In genomic region chr1:53850891-53851290, GRCm38 (mm10) we compare ENCODE assay signal across 10 mouse cellular contexts.
DNase-seq lines count a peak whose midpoint lies in the region; ATAC-seq and TF ChIP-seq lines count a peak whose summit lies in the region.
"Had no signal": no experiment of that assay in that cellular context is flagged by ENCODE, and none has a peak within 500 bp of the region (broad histone marks: within the 10 kb centered on the region; RNA-seq: fewer than 3 reads in every experiment).

No protein-coding gene starts in this region.

- H3K9me3 ChIP-seq in kidney, embryonic 14.5 days (ENCODE audit: control insufficient read depth, low read length), result no peaks in the 10 kb centered on the region
- H3K9me3 ChIP-seq in heart, postnatal 0 days (replicated peaks; ENCODE audit: control insufficient read depth, low read length), result no peaks in the 10 kb centered on the region
- no peaks in the 10 kb centered on the region for H3K9me3 ChIP-seq in hindbrain, embryonic 11.5 days (ENCODE audit: control insufficient read depth, low read length)
- no peaks in the 10 kb centered on the region for H3K9me3 ChIP-seq in midbrain, postnatal 0 days (ENCODE audit: low read length)
- H3K9me3 ChIP-seq: forebrain, embryonic 10.5 days; lung, embryonic 15.5 days had no signal

- H3K36me3 ChIP-seq in kidney, embryonic 14.5 days (ENCODE audit: control insufficient read depth, insufficient read depth, low read length), result no peaks in the 10 kb centered on the region
- H3K36me3 ChIP-seq in heart, postnatal 0 days (replicated peaks; ENCODE audit: control insufficient read depth, insufficient read depth, low read length), result no peaks in the 10 kb centered on the region
- H3K36me3 ChIP-seq in hindbrain, embryonic 11.5 days (ENCODE audit: control insufficient read depth, insufficient read depth, low read length), result no peaks in the 10 kb centered on the region
- H3K36me3 ChIP-seq in midbrain, postnatal 0 days (ENCODE audit: insufficient read depth, low read length), result peaks cover 4% of the 10 kb centered on the region; the same call in 1 of the 2 replicates
- H3K36me3 ChIP-seq: forebrain, embryonic 10.5 days; lung, embryonic 15.5 days had no signal

- H3K27ac ChIP-seq in kidney, embryonic 14.5 days (ENCODE audit: low read depth, low read length), result no peak overlapping the region
- H3K27ac ChIP-seq in heart, postnatal 0 days (ENCODE audit: low read depth), result peak overlapping the region; percentile 58
- H3K27ac ChIP-seq in hindbrain, embryonic 11.5 days (ENCODE audit: low read depth, low read length), result no peak overlapping the region
- no peak overlapping the region for H3K27ac ChIP-seq in midbrain, postnatal 0 days (ENCODE audit: low read depth, low read length)
- H3K27ac ChIP-seq: forebrain, embryonic 10.5 days; lung, embryonic 15.5 days had no signal

- no peaks in the 10 kb centered on the region for H3K27me3 ChIP-seq in kidney, embryonic 14.5 days (ENCODE audit: control insufficient read depth, insufficient read depth, low read length)
- no peaks in the 10 kb centered on the region for H3K27me3 ChIP-seq in heart, postnatal 0 days (ENCODE audit: control insufficient read depth, insufficient read depth, low read length)
- H3K27me3 ChIP-seq in hindbrain, embryonic 11.5 days (ENCODE audit: control insufficient read depth, insufficient read depth, low read length), result no peaks in the 10 kb centered on the region
- no peaks in the 10 kb centered on the region for H3K27me3 ChIP-seq in midbrain, postnatal 0 days (ENCODE audit: insufficient read depth, low read length)
- H3K27me3 ChIP-seq: lung, embryonic 15.5 days had no signal

- H3K4me2 ChIP-seq in kidney, embryonic 14.5 days (replicated peaks; ENCODE audit: low read depth, low read length), result no peak overlapping the region
- no peak overlapping the region for H3K4me2 ChIP-seq in heart, postnatal 0 days (ENCODE audit: low read depth, low read length)
- no peak overlapping the region for H3K4me2 ChIP-seq in hindbrain, embryonic 11.5 days (replicated peaks; ENCODE audit: low read depth, low read length)
- H3K4me2 ChIP-seq in midbrain, postnatal 0 days (ENCODE audit: low read depth, low read length, poor library complexity, severe bottlenecking), result no peak overlapping the region
- H3K4me2 ChIP-seq: lung, embryonic 15.5 days had no signal

- peak; percentile 12 for DNase-seq in kidney, postnatal 14 days
- DNase-seq in heart, postnatal 0 days (ENCODE audit: low spot score), result no peak
- peak; percentile 80 for DNase-seq in lung, postnatal 36 days
- DNase-seq in thymus, postnatal 0 days (ENCODE audit: low spot score), result peak; percentile 53
- no peak for DNase-seq in cerebellum, adult 9-11 months
- no peak for DNase-seq in hindbrain, embryonic 11.5 days (ENCODE audit: low spot score)
- no peak for DNase-seq in midbrain, postnatal 0 days (ENCODE audit: low spot score)

- H3K4me1 ChIP-seq in kidney, embryonic 14.5 days (ENCODE audit: control insufficient read depth, insufficient read depth, low read length), result no peaks in the 10 kb centered on the region
- no peaks in the 10 kb centered on the region for H3K4me1 ChIP-seq in heart, postnatal 0 days (ENCODE audit: control insufficient read depth, insufficient read depth)
- no peaks in the 10 kb centered on the region for H3K4me1 ChIP-seq in hindbrain, embryonic 11.5 days (replicated peaks; ENCODE audit: control insufficient read depth, insufficient read depth, low read length)
- H3K4me1 ChIP-seq in midbrain, postnatal 0 days (ENCODE audit: insufficient read depth, low read length), result no peaks in the 10 kb centered on the region
- H3K4me1 ChIP-seq: forebrain, embryonic 10.5 days had no signal

- WGBS in kidney, embryonic 14.5 days, result 81% methylated on average over 6 of the region's 6 CpGs
- 70% methylated on average over 6 of the region's 6 CpGs for WGBS in heart, postnatal 0 days
- 88% methylated on average over 6 of the region's 6 CpGs for WGBS in hindbrain, embryonic 11.5 days
- 94% methylated on average over 6 of the region's 6 CpGs for WGBS in midbrain, postnatal 0 days

- no peak overlapping the region for H3K9ac ChIP-seq in kidney, embryonic 14.5 days (ENCODE audit: low read depth, low read length)
- no peak overlapping the region for H3K9ac ChIP-seq in heart, postnatal 0 days (replicated peaks; ENCODE audit: low read depth, low read length)
- no peak overlapping the region for H3K9ac ChIP-seq in hindbrain, embryonic 11.5 days (ENCODE audit: low read depth, low read length)
- no peak overlapping the region for H3K9ac ChIP-seq in midbrain, postnatal 0 days (replicated peaks; ENCODE audit: low read length, poor library complexity, severe bottlenecking)
- H3K9ac ChIP-seq: lung, embryonic 15.5 days had no signal

- no peak for TF ChIP-seq CTCF in heart, postnatal 0 days (IDR thresholded peaks at IDR 0.05; ENCODE audit: low read depth)
- no peak for TF ChIP-seq CTCF in midbrain, postnatal 0 days (IDR thresholded peaks at IDR 0.05)

- ATAC-seq in kidney, embryonic 14.5 days (ENCODE audit: low FRiP score, low TSS enrichment), result no peak
- peak; percentile 41; the same call in 1 of the 2 replicates for ATAC-seq in heart, postnatal 0 days (ENCODE audit: insufficient read depth, low read depth)
- ATAC-seq in hindbrain, embryonic 11.5 days (ENCODE audit: low FRiP score), result no peak
- ATAC-seq in midbrain, postnatal 0 days (ENCODE audit: low FRiP score), result no peak

- no peak overlapping the region for H3K4me3 ChIP-seq in kidney, embryonic 14.5 days (ENCODE audit: low read length)
- H3K4me3 ChIP-seq in heart, postnatal 0 days (ENCODE audit: low read depth, low read length), result no peak overlapping the region
- no peak overlapping the region for H3K4me3 ChIP-seq in hindbrain, embryonic 11.5 days (ENCODE audit: low read depth, low read length)
- no peak overlapping the region for H3K4me3 ChIP-seq in midbrain, postnatal 0 days (ENCODE audit: low read depth, low read length)
- H3K4me3 ChIP-seq: forebrain, embryonic 10.5 days; lung, embryonic 15.5 days had no signal

- TF ChIP-seq EP300 in heart, postnatal 0 days (IDR thresholded peaks at IDR 0.05; ENCODE audit: low read depth), result no peak

Comparison
In these comparisons a context has a peak if more than half of its experiments do, and no peak if none do; other contexts are left out.
1. DNase-seq: peak in kidney, postnatal 14 days (single experiment), lung, postnatal 36 days (single experiment) and thymus, postnatal 0 days (single experiment); none in heart, postnatal 0 days (single experiment), cerebellum, adult 9-11 months (single experiment), hindbrain, embryonic 11.5 days (single experiment) and midbrain, postnatal 0 days (single experiment).